Mouse (Mus musculus): ENCODE data around the gene Akr1b7. TPM values are rescaled to one million over a fixed set of nuclear protein-coding genes. Genes with fewer than 3 reads are reported as not detected.

Gene Akr1b7
- polyA plus RNA-seq, 1 experiment from 2014 or later: 1.2 TPM

DNA sequence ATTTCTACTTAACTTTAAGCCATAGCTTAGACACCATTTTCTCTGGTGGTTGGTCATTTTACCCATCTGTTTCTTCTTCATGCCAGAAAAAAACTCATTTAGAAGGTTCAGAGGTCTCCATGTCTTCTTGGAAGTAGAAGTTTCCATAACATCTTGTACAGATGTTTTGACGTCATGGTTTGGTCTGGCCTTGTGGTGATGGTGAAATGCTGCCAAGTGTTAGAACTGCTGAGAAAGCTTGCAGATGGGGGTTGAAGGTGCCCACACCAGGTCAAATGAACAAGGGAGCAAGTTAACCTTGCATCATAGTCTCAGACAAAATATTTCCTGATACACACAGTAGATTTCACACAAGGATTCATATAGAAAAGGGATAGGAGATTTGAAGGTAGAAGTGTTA is 36.6 kb downstream of the Akr1b7 start:
- H3K9me3 ChIP-seq (ENCODE audit: control insufficient read depth, low read length): no peaks in the 10 kb centered on the region
- ATAC-seq (replicated peaks; ENCODE audit: low FRiP score) (no peak), DNase-seq (ENCODE audit: low spot score) (no peak)
- no peak overlapping the region for H3K9ac ChIP-seq (ENCODE audit: low read depth, low read length)
- no peaks in the 10 kb centered on the region; the same call in 1 of the 2 replicates for H3K27me3 ChIP-seq (replicated peaks; ENCODE audit: control insufficient read depth, insufficient read depth, low read length)
- no peak overlapping the region for H3K27ac ChIP-seq (ENCODE audit: low read depth, low read length)
- H3K4me2 ChIP-seq: no peak overlapping the region
- H3K4me1 ChIP-seq (replicated peaks; ENCODE audit: control insufficient read depth, insufficient read depth, low read length): no peaks in the 10 kb centered on the region
- WGBS: 57% methylated on average over 1 of the region's 1 CpGs
- H3K4me3 ChIP-seq (ENCODE audit: low read depth, low read length): no peak overlapping the region
- H3K36me3 ChIP-seq (ENCODE audit: control insufficient read depth, insufficient read depth, low read length): no peaks in the 10 kb centered on the region

DNA sequence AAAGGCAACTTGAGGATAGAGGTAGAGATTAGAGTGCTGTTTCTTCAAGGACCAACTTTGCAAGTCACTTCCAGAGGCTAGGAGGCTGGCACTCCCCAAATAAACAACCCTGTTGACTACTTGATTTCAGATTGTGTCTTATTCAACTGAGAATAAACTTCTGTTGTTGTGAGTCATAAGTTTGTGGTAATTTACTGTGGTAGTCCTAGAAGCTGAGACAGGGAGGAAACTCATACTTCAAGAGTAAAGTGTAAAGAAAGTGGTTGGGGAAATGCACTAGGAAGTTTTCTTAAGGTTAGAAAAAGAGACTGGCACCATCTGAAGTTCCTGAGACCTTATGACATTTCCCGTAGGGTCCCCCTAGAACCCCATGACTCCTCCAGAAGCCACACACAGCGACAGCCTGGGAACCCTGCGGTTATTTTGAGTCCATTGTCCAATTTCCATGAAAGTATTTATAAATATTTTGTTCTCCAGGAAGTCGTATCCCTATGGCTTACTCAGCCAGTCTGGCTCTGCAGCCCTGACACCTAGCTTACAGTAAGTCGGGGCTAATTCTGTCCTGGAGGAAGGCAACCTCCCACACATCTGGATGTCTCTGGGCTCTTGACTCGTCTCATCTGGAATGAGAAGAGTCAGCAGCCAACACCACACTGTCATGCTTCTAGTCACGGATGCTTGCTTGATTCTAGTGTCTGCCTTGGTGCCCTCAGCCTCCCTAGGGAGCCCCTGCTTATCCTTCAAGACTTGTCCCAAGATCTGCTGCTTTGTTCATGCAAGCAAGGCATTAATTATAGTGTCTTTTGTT is 41.0 kb downstream of the Akr1b7 start:
- H3K9ac ChIP-seq (ENCODE audit: low read depth, low read length): no peak overlapping the region
- H3K27me3 ChIP-seq (replicated peaks; ENCODE audit: control insufficient read depth, insufficient read depth, low read length): peaks cover 2% of the 10 kb centered on the region; the same call in 1 of the 2 replicates
- H3K9me3 ChIP-seq (ENCODE audit: control insufficient read depth, low read length): no peaks in the 10 kb centered on the region
- WGBS: 52% methylated on average over 7 of the region's 7 CpGs
- H3K4me2 ChIP-seq: no peak overlapping the region
- H3K4me1 ChIP-seq (replicated peaks; ENCODE audit: control insufficient read depth, insufficient read depth, low read length): no peaks in the 10 kb centered on the region
- no peak overlapping the region for H3K4me3 ChIP-seq (ENCODE audit: low read depth, low read length)
- no peak overlapping the region for H3K27ac ChIP-seq (ENCODE audit: low read depth, low read length)
- no peaks in the 10 kb centered on the region for H3K36me3 ChIP-seq (ENCODE audit: control insufficient read depth, insufficient read depth, low read length)
- no peak for DNase-seq (ENCODE audit: low spot score)
- ATAC-seq (replicated peaks; ENCODE audit: low FRiP score): no peak

DNA sequence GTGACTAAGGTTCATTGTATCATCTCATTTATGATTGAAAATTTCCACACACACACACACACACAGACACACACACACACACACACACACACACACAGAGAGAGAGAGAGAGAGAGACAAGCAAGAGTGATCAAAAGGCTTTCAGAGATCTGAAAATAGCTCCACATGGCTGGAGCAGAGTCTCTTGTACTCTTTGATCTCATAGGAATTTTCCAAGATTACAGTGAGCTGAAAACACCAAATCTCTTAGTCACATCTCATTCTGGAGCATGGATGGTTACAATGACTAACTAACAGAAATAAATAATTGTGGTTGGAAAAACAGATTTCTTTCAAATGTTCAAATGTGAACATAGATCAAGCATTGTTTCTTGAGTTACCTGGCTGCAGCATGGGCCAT is 47.3 kb downstream of the Akr1b7 start:
- Histone ChIP-seq H3K36me3 (ENCODE audit: control insufficient read depth, insufficient read depth, low read length) (no peaks in the 10 kb centered on the region), H3K4me1 (replicated peaks; ENCODE audit: control insufficient read depth, insufficient read depth, low read length) (no peaks in the 10 kb centered on the region), H3K4me3 (ENCODE audit: low read depth, low read length) (no peak overlapping the region), H3K4me2 (no peak overlapping the region), H3K27me3 (replicated peaks; ENCODE audit: control insufficient read depth, insufficient read depth, low read length) (no peaks in the 10 kb centered on the region), H3K9me3 (ENCODE audit: control insufficient read depth, low read length) (no peaks in the 10 kb centered on the region), H3K9ac (ENCODE audit: low read depth, low read length) (no peak overlapping the region), H3K27ac (ENCODE audit: low read depth, low read length) (no peak overlapping the region)
- no peak for DNase-seq (ENCODE audit: low spot score)
- ATAC-seq (replicated peaks; ENCODE audit: low FRiP score): no peak

DNA sequence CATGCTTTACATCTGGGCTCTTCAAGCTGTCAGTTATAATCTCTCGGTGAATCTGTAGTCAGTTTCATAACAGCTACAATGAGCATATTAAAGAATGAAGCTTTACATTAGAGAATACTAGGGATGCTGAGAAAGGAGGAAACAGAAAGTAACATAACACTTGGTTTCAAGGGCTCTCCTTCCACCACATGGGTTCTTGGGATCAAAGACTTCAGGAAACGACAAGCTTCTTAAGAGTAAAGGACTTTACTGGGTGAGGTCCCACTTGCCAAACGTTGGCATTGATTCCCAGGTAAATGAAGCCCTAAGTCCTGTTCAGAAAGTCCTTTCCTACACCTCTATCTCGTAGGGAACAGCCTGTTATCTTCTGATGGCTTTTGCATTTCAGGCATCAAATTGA is 48.5 kb downstream of the Akr1b7 start:
- Histone ChIP-seq H3K36me3 (ENCODE audit: control insufficient read depth, insufficient read depth, low read length) (no peaks in the 10 kb centered on the region), H3K9ac (ENCODE audit: low read depth, low read length) (no peak overlapping the region), H3K4me3 (ENCODE audit: low read depth, low read length) (no peak overlapping the region), H3K9me3 (ENCODE audit: control insufficient read depth, low read length) (no peaks in the 10 kb centered on the region), H3K27me3 (replicated peaks; ENCODE audit: control insufficient read depth, insufficient read depth, low read length) (no peaks in the 10 kb centered on the region), H3K4me1 (replicated peaks; ENCODE audit: control insufficient read depth, insufficient read depth, low read length) (no peaks in the 10 kb centered on the region), H3K4me2 (no peak overlapping the region), H3K27ac (ENCODE audit: low read depth, low read length) (no peak overlapping the region)
- DNase-seq (ENCODE audit: low spot score) (no peak), ATAC-seq (replicated peaks; ENCODE audit: low FRiP score) (no peak)
- WGBS: 37% methylated on average over 4 of the region's 4 CpGs

DNA sequence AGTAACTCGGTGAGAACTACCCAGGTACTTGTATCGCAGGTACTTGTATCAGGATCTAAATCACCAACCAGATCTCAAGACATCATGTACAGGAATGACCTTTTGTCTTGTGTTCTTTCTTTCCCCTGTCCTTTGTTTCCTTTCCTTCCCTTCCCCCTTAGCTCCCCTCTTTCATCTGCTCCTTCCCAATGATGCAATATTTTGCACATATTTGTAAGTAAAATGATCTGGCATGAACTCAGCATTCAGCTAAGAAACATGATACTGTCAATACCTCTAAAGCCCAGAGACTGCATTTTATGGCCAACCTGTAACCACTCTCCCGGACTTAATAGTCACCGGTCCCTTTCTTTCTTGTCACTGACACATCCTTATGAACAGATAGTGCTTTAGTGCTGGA is 51.4 kb downstream of the Akr1b7 start:
- DNase-seq (ENCODE audit: low spot score): no peak
- Histone ChIP-seq H3K27me3 (replicated peaks; ENCODE audit: control insufficient read depth, insufficient read depth, low read length) (no peaks in the 10 kb centered on the region), H3K9me3 (ENCODE audit: control insufficient read depth, low read length) (no peaks in the 10 kb centered on the region), H3K4me2 (no peak overlapping the region), H3K4me1 (replicated peaks; ENCODE audit: control insufficient read depth, insufficient read depth, low read length) (no peaks in the 10 kb centered on the region), H3K4me3 (ENCODE audit: low read depth, low read length) (no peak overlapping the region), H3K36me3 (ENCODE audit: control insufficient read depth, insufficient read depth, low read length) (no peaks in the 10 kb centered on the region), H3K9ac (ENCODE audit: low read depth, low read length) (no peak overlapping the region), H3K27ac (ENCODE audit: low read depth, low read length) (no peak overlapping the region)
- 87% methylated on average over 4 of the region's 4 CpGs for WGBS
- ATAC-seq (replicated peaks; ENCODE audit: low FRiP score): no peak

DNA sequence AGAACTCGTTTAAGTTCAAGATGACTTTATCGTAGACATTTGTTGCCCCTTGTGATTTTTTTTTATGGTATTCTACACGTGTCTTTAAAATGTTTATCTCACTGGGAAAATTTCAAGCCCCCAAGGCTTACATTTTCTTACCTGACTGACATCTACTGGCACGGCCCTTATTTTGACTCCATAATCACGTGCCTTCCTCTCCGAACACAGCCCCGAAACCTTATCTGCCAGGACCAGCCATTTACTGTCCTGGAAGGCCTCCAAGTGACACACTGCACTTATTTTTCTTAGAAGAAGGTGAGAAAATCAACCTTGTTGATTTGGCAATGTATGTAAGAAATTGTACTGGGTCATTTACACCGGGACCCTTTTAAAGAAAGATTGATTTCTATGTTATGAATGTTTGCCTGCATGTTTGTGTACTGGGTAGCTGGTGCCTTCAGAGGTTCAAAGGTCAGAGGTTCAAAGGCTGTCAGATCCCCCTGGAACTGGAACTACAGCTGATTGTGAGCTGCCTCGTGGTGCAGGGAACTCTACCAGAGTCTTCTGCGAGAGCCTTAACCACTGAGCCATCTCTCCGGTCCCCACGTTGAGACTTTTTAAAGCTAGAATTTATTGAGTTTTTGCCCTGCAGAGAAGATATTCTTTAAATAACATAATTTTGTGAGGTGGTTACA is 59.4 kb downstream of the Akr1b7 start:
- Histone ChIP-seq H3K4me1 (replicated peaks; ENCODE audit: control insufficient read depth, insufficient read depth, low read length) (peaks cover 23% of the 10 kb centered on the region), H3K27me3 (replicated peaks; ENCODE audit: control insufficient read depth, insufficient read depth, low read length) (no peaks in the 10 kb centered on the region), H3K9me3 (ENCODE audit: control insufficient read depth, low read length) (no peaks in the 10 kb centered on the region), H3K9ac (ENCODE audit: low read depth, low read length) (0 out of 2 replicates have a peak overlapping the region, but pooled peaks have one; percentile 20), H3K4me3 (ENCODE audit: low read depth, low read length) (no peak overlapping the region), H3K36me3 (ENCODE audit: control insufficient read depth, insufficient read depth, low read length) (no peaks in the 10 kb centered on the region), H3K4me2 (peak overlapping the region; percentile 34; the same call in 1 of the 2 replicates), H3K27ac (ENCODE audit: low read depth, low read length) (peak overlapping the region; percentile 92)
- WGBS: 47% methylated on average over 12 of the region's 12 CpGs
- ATAC-seq (replicated peaks; ENCODE audit: low FRiP score) (peak; percentile 78), DNase-seq (ENCODE audit: low spot score) (no peak)

Other genes starting within 250 kb of the Akr1b7 start
- gene Slc35b4, start 235.2 kb upstream of the Akr1b7 start, polyA plus RNA-seq (2014; fragmentation: Nextera tagmentation; extraction: Ambion mirVana): 37.5 and 41.6 TPM in 2 replicates
- 131 and 132 TPM in 2 replicates for gene Akr1b3, start 94.9 kb upstream of the Akr1b7 start, polyA plus RNA-seq (2014; fragmentation: Nextera tagmentation; extraction: Ambion mirVana)
- 9.7 and 10.7 TPM in 2 replicates for gene Akr1b8, start 58.2 kb upstream of the Akr1b7 start, polyA plus RNA-seq (2014; fragmentation: Nextera tagmentation; extraction: Ambion mirVana)
- 16.1 and 18.6 TPM in 2 replicates for gene Akr1b10, start 28.1 kb upstream of the Akr1b7 start, polyA plus RNA-seq (2014; fragmentation: Nextera tagmentation; extraction: Ambion mirVana)
- 38.1 and 43.4 TPM in 2 replicates for gene Bpgm, start 63.9 kb downstream of the Akr1b7 start, polyA plus RNA-seq (2014; fragmentation: Nextera tagmentation; extraction: Ambion mirVana)
- gene Cald1, start 186.2 kb downstream of the Akr1b7 start, polyA plus RNA-seq (2014; fragmentation: Nextera tagmentation; extraction: Ambion mirVana): 120 and 134 TPM in 2 replicates